Comparison of ENCODE assay signal across 23 mouse cellular contexts in the genomic region with DNA sequence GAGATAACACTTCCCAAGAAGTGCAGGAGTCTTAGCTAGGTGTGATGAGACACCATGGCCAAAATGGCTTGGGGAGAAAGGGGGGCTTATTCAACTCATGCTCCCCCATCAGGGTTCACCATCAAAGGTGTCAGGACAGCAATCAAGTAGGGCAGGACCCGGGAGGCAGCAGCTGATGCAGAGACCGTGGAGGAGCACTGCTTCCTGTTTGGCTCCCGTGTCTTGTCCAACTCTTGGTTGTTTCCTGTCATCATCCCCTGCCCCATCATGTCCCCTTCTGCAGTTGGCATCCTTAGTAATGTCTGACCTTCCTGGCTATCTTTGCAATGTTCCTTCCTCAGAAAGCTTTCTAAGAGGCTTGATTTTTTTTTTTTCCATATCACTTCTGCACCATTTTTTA.
"Had no signal": no experiment of that assay in that cellular context is flagged by ENCODE, and none has a peak within 500 bp of the region (broad histone marks: within the 10 kb centered on the region; RNA-seq: fewer than 3 reads in every experiment).

No protein-coding gene starts in this region.

- H3K9me3 ChIP-seq: hindbrain, embryonic 12.5 days; intestine, embryonic 15.5 days; limb, embryonic 10.5 days; limb, embryonic 12.5 days; liver, embryonic 13.5 days had no signal

- H3K36me3 ChIP-seq: hindbrain, embryonic 12.5 days; intestine, embryonic 15.5 days; limb, embryonic 10.5 days; limb, embryonic 12.5 days; liver, embryonic 13.5 days had no signal

- H3K27me3 ChIP-seq: hindbrain, embryonic 12.5 days; intestine, embryonic 15.5 days; limb, embryonic 12.5 days; liver, embryonic 13.5 days had no signal

- H3K4me3 ChIP-seq: hindbrain, embryonic 12.5 days; intestine, embryonic 15.5 days; layer of hippocampus, adult 2 months; left cerebral cortex, adult 2 months; limb, embryonic 10.5 days; limb, embryonic 12.5 days; liver, embryonic 13.5 days had no signal

- H3K9ac ChIP-seq: hindbrain, embryonic 12.5 days; hindbrain, embryonic 14.5 days; intestine, embryonic 15.5 days; limb, embryonic 12.5 days; liver, embryonic 13.5 days had no signal

- H3K4me1 ChIP-seq: hindbrain, embryonic 12.5 days; intestine, embryonic 15.5 days; limb, embryonic 10.5 days; limb, embryonic 12.5 days had no signal

- H3K27ac ChIP-seq: hindbrain, embryonic 12.5 days; hindbrain, embryonic 14.5 days; intestine, embryonic 15.5 days; layer of hippocampus, adult 2 months; left cerebral cortex, adult 2 months; limb, embryonic 10.5 days; limb, embryonic 12.5 days; liver, embryonic 13.5 days had no signal

- ATAC-seq: hindbrain, embryonic 16.5 days; inflammation-experienced regulatory T-cells, adult 6 months; intestine, embryonic 15.5 days; intestine, postnatal 0 days had no signal

- DNase-seq: gastrocnemius, postnatal 14 days; gastrocnemius, postnatal 36 days; heart, postnatal 14 days; heart, postnatal 36 days; kidney, adult 18-20 months; kidney, adult 8-10 months; kidney, postnatal 10 days; kidney, postnatal 25 days; kidney, postnatal 4 days; liver; liver, embryonic 13.5 days had no signal

- H3K4me2 ChIP-seq: heart, embryonic 11.5 days; hindbrain, embryonic 12.5 days; hindbrain, embryonic 14.5 days; intestine, embryonic 15.5 days; limb, embryonic 12.5 days; liver, embryonic 11.5 days; liver, embryonic 13.5 days had no signal
